Mouse (Mus musculus) midbrain, postnatal 0 days (tissue): ENCODE measurements at regions not wholly inside any gene's neighbourhood (a gene's known extent, or its start where the extent isn't known, plus 50 kb on each side); places are given as distances from the start of the nearest gene placed in this dataset.

Experiments
- ATAC-seq: fragments of 200-750 bp; cut with Nextera tagmentation; 2 replicates; pipeline ENCODE4 v1.8.0; 2017; ENCODE audit warnings: moderate number of reproducible peaks, mild to moderate bottlenecking, moderate TSS enrichment, moderate library complexity; ENCODE audit not compliant: low FRiP score
- DNase-seq: peaks from one replicate; pipeline ENCODE4 v3.0.0-alpha.2; 2015; ENCODE audit warnings: low spot score
- H3K27ac ChIP-seq: fragments of 300-500 bp; sonication (generic); 2 replicates; pipeline ENCODE4 v1.5.1; 2014; ENCODE audit warnings: low read depth, mild to moderate bottlenecking, low read length, mixed read lengths
- H3K27me3 ChIP-seq: fragments of 300-500 bp; sonication (generic); 2 replicates; pipeline ENCODE4 v1.6.1; 2014; ENCODE audit warnings: low read length, control low read depth, mixed read lengths; ENCODE audit not compliant: insufficient read depth
- H3K36me3 ChIP-seq: fragments of 300-500 bp; sonication (generic); 2 replicates; pipeline ENCODE4 v1.6.1; 2014; ENCODE audit warnings: low read length, control low read depth, mixed read lengths; ENCODE audit not compliant: insufficient read depth
- H3K4me1 ChIP-seq: fragments of 300-500 bp; sonication (generic); 2 replicates; pipeline ENCODE4 v1.6.1; 2014; ENCODE audit warnings: mild to moderate bottlenecking, control low read depth, antibody characterized with exemption, low read length, mixed read lengths; ENCODE audit not compliant: insufficient read depth
- H3K4me2 ChIP-seq: fragments of 300-500 bp; sonication (generic); 2 replicates; pipeline ENCODE4 v1.6.1; 2014; ENCODE audit warnings: low read depth, mild to moderate bottlenecking, low read length, mixed read lengths; ENCODE audit not compliant: poor library complexity, severe bottlenecking
- H3K4me3 ChIP-seq: fragments of 300-500 bp; sonication (generic); 2 replicates; pipeline ENCODE4 v1.5.1; 2014; ENCODE audit warnings: low read depth, mild to moderate bottlenecking, low read length, moderate library complexity
- H3K9ac ChIP-seq: fragments of 300-500 bp; sonication (generic); replicated peaks from 2 replicates; pipeline ENCODE4 v1.6.1; 2014; ENCODE audit warnings: mild to moderate bottlenecking, low read length, moderate library complexity, mixed read lengths; ENCODE audit not compliant: poor library complexity, severe bottlenecking
- H3K9me3 ChIP-seq: fragments of 300-500 bp; sonication (generic); 2 replicates; pipeline ENCODE4 v1.6.1; 2016; ENCODE audit warnings: low read length, control low read depth
- CTCF ChIP-seq: IDR thresholded peaks from 2 replicates; pipeline ENCODE4 v1.5.1; 2016; ENCODE audit warnings: antibody characterized with exemption, mild to moderate bottlenecking
- WGBS: fragments of 180-500 bp; shearing (Covaris S2); extraction: QIAGEN DNeasy Blood & Tissue Kit; methylation state at CpG from one replicate; pipeline ENCODE4 v1.1.7; 2014; 5-methylcytosine and 5-hydroxymethylcytosine counted together

- no peaks in the 10 kb centered on the region for H3K27me3 ChIP-seq
- no peak overlapping the region for H3K4me2 ChIP-seq
- DNase-seq = no peak
- H3K4me1 ChIP-seq = no peaks in the 10 kb centered on the region
- ATAC-seq = no peak
- no peak overlapping the region for H3K4me3 ChIP-seq
- H3K27ac ChIP-seq = no peak overlapping the region
- no peak for TF ChIP-seq CTCF
- no peaks in the 10 kb centered on the region for H3K9me3 ChIP-seq
- no peaks in the 10 kb centered on the region for H3K36me3 ChIP-seq
- WGBS = 84% methylated on average over 2 of the region's 2 CpGs
- no peak overlapping the region for H3K9ac ChIP-seq
These were observed 100.6 kb upstream of the Trpc6 start for GRCm38 (mm10) chr9:8443315-8443714.

GRCm38 (mm10) chr9:8451471-8451870, 92.5 kb upstream of the Trpc6 start:
- H3K36me3 ChIP-seq = no peaks in the 10 kb centered on the region
- TF ChIP-seq CTCF = no peak
- ATAC-seq (no peak), DNase-seq (no peak)
- no peaks in the 10 kb centered on the region for H3K27me3 ChIP-seq
- no peak overlapping the region for H3K9ac ChIP-seq
- H3K4me2 ChIP-seq = no peak overlapping the region
- no peaks in the 10 kb centered on the region for H3K9me3 ChIP-seq
- no peaks in the 10 kb centered on the region for H3K4me1 ChIP-seq
- no peak overlapping the region for H3K27ac ChIP-seq
- no peak overlapping the region for H3K4me3 ChIP-seq

DNA sequence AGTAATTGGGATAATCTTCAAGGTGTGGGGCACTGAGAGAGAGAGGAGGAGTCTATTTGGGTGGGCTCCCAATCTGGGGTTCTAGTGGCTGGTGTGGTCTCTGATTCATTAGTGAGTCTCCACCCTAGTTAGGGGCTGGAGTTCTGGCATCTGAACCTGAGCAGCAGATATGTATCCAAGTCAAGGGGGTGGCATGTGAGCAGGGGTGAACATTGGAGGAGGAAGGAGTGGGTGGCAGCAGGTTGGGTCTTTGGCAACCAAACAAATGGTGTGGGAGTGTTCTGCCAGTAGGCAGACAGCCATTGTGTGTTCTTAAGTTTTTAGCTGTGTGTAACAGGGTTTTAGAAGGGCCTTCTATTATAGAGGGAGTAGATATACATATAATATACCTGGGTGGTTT, 90.4 kb upstream of the Trpc6 start:
- no peak overlapping the region for H3K27ac ChIP-seq
- ATAC-seq (no peak), DNase-seq (no peak)
- no peaks in the 10 kb centered on the region for H3K9me3 ChIP-seq
- no peak overlapping the region for H3K9ac ChIP-seq
- H3K27me3 ChIP-seq = no peaks in the 10 kb centered on the region
- no peak overlapping the region for H3K4me2 ChIP-seq
- no peak for TF ChIP-seq CTCF
- no peak overlapping the region for H3K4me3 ChIP-seq
- H3K4me1 ChIP-seq = no peaks in the 10 kb centered on the region
- H3K36me3 ChIP-seq = no peaks in the 10 kb centered on the region

- no peak overlapping the region for H3K4me3 ChIP-seq
- no peaks in the 10 kb centered on the region for H3K36me3 ChIP-seq
- H3K9ac ChIP-seq = no peak overlapping the region
- no peaks in the 10 kb centered on the region for H3K4me1 ChIP-seq
- H3K27ac ChIP-seq = no peak overlapping the region
- DNase-seq (peak; percentile 6), ATAC-seq (no peak)
- no peaks in the 10 kb centered on the region for H3K9me3 ChIP-seq
- no peaks in the 10 kb centered on the region for H3K27me3 ChIP-seq
- no peak overlapping the region for H3K4me2 ChIP-seq
- TF ChIP-seq CTCF = no peak
These were observed 89.4 kb upstream of the Trpc6 start for GRCm38 (mm10) chr9:8454557-8454956.

- Histone ChIP-seq H3K9ac (no peak overlapping the region), H3K4me1 (no peaks in the 10 kb centered on the region), H3K27ac (no peak overlapping the region), H3K36me3 (no peaks in the 10 kb centered on the region), H3K9me3 (no peaks in the 10 kb centered on the region), H3K4me2 (no peak overlapping the region), H3K4me3 (no peak overlapping the region), H3K27me3 (no peaks in the 10 kb centered on the region)
- DNase-seq = no peak
- ATAC-seq = no peak
- WGBS = 0% methylated on average over 1 of the region's 1 CpGs
- TF ChIP-seq CTCF = no peak
These were observed 84.8 kb upstream of the Trpc6 start for GRCm38 (mm10) chr9:8459084-8459571.

GRCm38 (mm10) chr9:8461737-8462136, 82.2 kb upstream of the Trpc6 start:
- Histone ChIP-seq H3K27ac (no peak overlapping the region), H3K9me3 (no peaks in the 10 kb centered on the region), H3K27me3 (no peaks in the 10 kb centered on the region), H3K9ac (no peak overlapping the region), H3K36me3 (no peaks in the 10 kb centered on the region), H3K4me1 (no peaks in the 10 kb centered on the region), H3K4me3 (no peak overlapping the region), H3K4me2 (no peak overlapping the region)
- no peak for TF ChIP-seq CTCF
- ATAC-seq = no peak
- no peak for DNase-seq

GRCm38 (mm10) chr9:8462881-8463280, 81.1 kb upstream of the Trpc6 start:
- Histone ChIP-seq H3K27me3 (no peaks in the 10 kb centered on the region), H3K9me3 (no peaks in the 10 kb centered on the region), H3K9ac (no peak overlapping the region), H3K36me3 (no peaks in the 10 kb centered on the region), H3K4me1 (no peaks in the 10 kb centered on the region), H3K4me2 (no peak overlapping the region), H3K4me3 (no peak overlapping the region), H3K27ac (no peak overlapping the region)
- DNase-seq (no peak), ATAC-seq (no peak)
- TF ChIP-seq CTCF = no peak
- WGBS = 46% methylated on average over 5 of the region's 5 CpGs
